Mouse (Mus musculus) cerebellum, adult 2 months (tissue): ENCODE data around the gene Pfn5.

Experiments used
- CTCF ChIP-seq: fragments of 200-500 bp; IDR thresholded peaks from 2 replicates; pipeline ENCODE4 v1.5.1; 2011; ENCODE audit warnings: low read depth, mild to moderate bottlenecking, control low read depth, low read length, moderate library complexity, borderline replicate concordance; ENCODE audit not compliant: insufficient read depth
- POLR2A ChIP-seq: fragments of 200-500 bp; IDR thresholded peaks from 2 replicates; pipeline ENCODE4 v1.6.1; 2011; ENCODE audit warnings: low read length, control low read depth, borderline replicate concordance; ENCODE audit not compliant: insufficient read depth

DNA sequence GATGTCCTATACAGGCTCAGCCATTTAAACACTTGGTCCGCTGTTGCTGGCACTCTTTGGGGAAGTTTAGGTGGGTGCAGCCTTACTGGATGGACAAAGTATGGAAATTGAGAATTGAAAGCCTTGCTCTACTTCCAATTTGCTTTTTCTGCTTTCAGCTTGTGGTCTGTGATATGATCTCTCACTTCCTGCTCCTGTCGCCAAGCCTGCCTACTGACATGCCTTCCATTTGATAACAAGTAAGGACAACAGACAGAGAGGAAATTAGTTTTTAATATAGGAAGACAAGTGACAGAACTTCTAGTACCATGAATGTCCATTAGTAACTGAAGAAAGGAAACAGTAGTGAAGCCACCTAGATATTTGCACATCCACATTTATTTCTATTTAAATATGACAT is 32.7 kb upstream of the Pfn5 start:
- TF ChIP-seq CTCF = no peak
- no peak for TF ChIP-seq POLR2A
